Mouse (Mus musculus) myocyte (in vitro differentiated cells): ENCODE results near the gene Bst1.

ENCODE experiments used
- CEBPB ChIP-seq: IDR thresholded peaks from 2 replicates; pipeline ENCODE4 v1.6.1; 2011; ENCODE audit warnings: mild to moderate bottlenecking, moderate library complexity; ENCODE audit not compliant: poor library complexity, insufficient read depth, severe bottlenecking
- E2F4 ChIP-seq: IDR thresholded peaks from one replicate; pipeline ENCODE4 v1.6.1; 2011; ENCODE audit warnings: mild to moderate bottlenecking, control low read depth, moderate library complexity; ENCODE audit not compliant: insufficient read depth
- MAX ChIP-seq: IDR thresholded peaks from one replicate; pipeline ENCODE4 v1.6.1; 2011; ENCODE audit warnings: low read depth, mild to moderate bottlenecking, control low read depth
- MYOD1 ChIP-seq, 3 experiments: IDR thresholded peaks; one replicate each; pipeline ENCODE4 v1.6.1; 2011; ENCODE audit warnings: control low read depth in 2 of 3, low read depth in 2 of 3, mild to moderate bottlenecking in 2 of 3, moderate library complexity in 1 of 3; ENCODE audit not compliant: insufficient read length in 2 of 3, control insufficient read depth in 1 of 3
- MYOG ChIP-seq, 3 experiments: IDR thresholded peaks; one replicate each; pipeline ENCODE4 v1.6.1; 2011; ENCODE audit warnings: control low read depth in 2 of 3, low read depth in 2 of 3, mild to moderate bottlenecking in 2 of 3; ENCODE audit not compliant: insufficient read length in 2 of 3, control insufficient read depth in 1 of 3, insufficient read depth in 1 of 3
- POLR2A ChIP-seq: IDR thresholded peaks from one replicate; pipeline ENCODE4 v1.6.1; 2011; ENCODE audit warnings: low read depth, mild to moderate bottlenecking, control low read depth, moderate library complexity; ENCODE audit not compliant: insufficient read length
- POLR2AphosphoS2 ChIP-seq: IDR thresholded peaks from one replicate; pipeline ENCODE4 v1.6.1; 2011; ENCODE audit warnings: low read depth, control low read depth; ENCODE audit not compliant: insufficient read length
- REST ChIP-seq: IDR thresholded peaks from one replicate; pipeline ENCODE4 v1.6.1; 2011; ENCODE audit warnings: mild to moderate bottlenecking, control low read depth, moderate library complexity; ENCODE audit not compliant: insufficient read depth, insufficient read length
- SRF ChIP-seq: IDR thresholded peaks from one replicate; pipeline ENCODE4 v1.6.1; 2011; ENCODE audit warnings: low read depth; ENCODE audit not compliant: control insufficient read depth, insufficient read length
- TCF12 ChIP-seq: IDR thresholded peaks from one replicate; pipeline ENCODE4 v1.6.1; 2011; ENCODE audit warnings: mild to moderate bottlenecking, control low read depth; ENCODE audit not compliant: poor library complexity, insufficient read depth, severe bottlenecking
- TCF3 ChIP-seq: IDR thresholded peaks from one replicate; pipeline ENCODE4 v1.6.1; 2011; ENCODE audit warnings: low read depth, control low read depth; ENCODE audit not compliant: insufficient read length
- USF1 ChIP-seq: IDR thresholded peaks from one replicate; pipeline ENCODE4 v1.6.1; 2011; ENCODE audit warnings: low read depth, mild to moderate bottlenecking, control low read depth, moderate library complexity

GRCm38 (mm10) chr5:43801253-43801652 is 17.4 kb upstream of the Bst1 start:
- no peak for TF ChIP-seq POLR2A
- TF ChIP-seq USF1 = no peak
- TF ChIP-seq TCF12 = no peak
- TF ChIP-seq MYOG (IDR thresholded peaks at IDR 0.05; ENCODE audit: control insufficient read depth in 1 of 3, insufficient read depth in 1 of 3, insufficient read length in 2 of 3, low read depth in 2 of 3) = no peak
- TF ChIP-seq MYOD1 (IDR thresholded peaks at IDR 0.05; ENCODE audit: control insufficient read depth in 1 of 3, insufficient read length in 2 of 3, low read depth in 2 of 3) = no peak
- no peak for TF ChIP-seq CEBPB
- TF ChIP-seq POLR2AphosphoS2 = no peak
- TF ChIP-seq MAX = no peak
- TF ChIP-seq TCF3 = no peak
- no peak for TF ChIP-seq SRF
- TF ChIP-seq E2F4 = no peak
- no peak for TF ChIP-seq REST
